Mouse (Mus musculus) CD4-positive helper T cell, adult 2 months (primary cell): ENCODE results near the gene Ubr1.
A peak's percentile ranks its signal among the peaks of the same experiment; 100 is the strongest.
"Not testable (repeated sequence)": the region's sequence is repeated elsewhere in the genome, so short reads cannot be mapped to it uniquely, and the experiment has no call there.

Experiments
- DNase-seq: peaks from one replicate; pipeline ENCODE4 v3.0.0-alpha.2; 2012; ENCODE audit warnings: low read depth, missing footprints, low spot score

Ubr1 gene

DNA sequence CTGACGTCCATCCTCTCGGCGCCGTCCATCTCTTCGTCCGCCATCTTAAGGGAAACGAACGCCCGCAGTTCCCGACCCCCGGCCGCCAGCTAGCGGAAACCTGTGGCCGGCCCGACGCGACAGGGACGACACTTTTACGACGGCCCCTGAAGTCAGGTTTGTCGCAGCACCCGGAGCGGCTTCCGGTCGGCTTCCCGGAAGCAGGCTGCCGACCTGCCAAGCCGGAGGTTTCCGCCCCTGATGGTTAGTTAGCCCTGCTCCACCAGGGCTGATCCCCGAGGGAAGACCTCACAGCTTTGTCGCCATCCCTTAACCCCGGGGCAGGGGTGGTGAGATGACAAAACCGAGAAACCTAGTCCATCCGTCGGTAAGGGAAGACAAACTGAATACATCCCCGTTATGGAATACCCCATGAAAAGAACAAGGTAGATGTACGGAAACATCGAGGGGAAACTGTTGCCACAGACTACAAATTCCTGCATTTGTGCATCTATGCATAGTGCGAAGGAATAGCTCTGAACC is at the start of gene Ubr1:
TSS of gene Ubr1 (minus strand) at position 157 of the 522 bp plus-strand sequence.
- peak; percentile 93 for DNase-seq

DNA sequence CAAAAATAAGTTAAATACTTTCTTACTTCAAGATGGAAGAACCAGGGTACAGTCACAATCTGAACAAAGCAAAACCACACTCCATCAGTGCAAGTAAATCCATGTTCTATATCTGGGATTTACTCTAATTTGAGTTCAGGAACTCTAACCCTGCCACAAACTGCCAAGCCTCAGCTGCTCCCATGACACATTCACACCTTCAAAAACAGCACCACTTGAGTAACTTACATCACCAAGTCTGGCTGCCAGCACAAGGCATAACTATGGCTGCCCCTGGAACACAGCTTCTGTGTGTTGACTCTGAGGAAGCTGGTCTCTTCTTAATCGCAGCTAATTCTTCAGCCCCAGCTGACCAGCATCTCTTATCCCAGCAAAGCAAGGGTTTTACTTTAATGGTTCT is 46.6 kb upstream of the Ubr1 start:
- no peak for DNase-seq

- no peak for DNase-seq
Measured at GRCm38 (mm10) chr2:121016226-121016625, 45.7 kb upstream of the Ubr1 start.

- DNase-seq = no peak
Measured at GRCm38 (mm10) chr2:121015507-121015906, 45.0 kb upstream of the Ubr1 start.

DNA sequence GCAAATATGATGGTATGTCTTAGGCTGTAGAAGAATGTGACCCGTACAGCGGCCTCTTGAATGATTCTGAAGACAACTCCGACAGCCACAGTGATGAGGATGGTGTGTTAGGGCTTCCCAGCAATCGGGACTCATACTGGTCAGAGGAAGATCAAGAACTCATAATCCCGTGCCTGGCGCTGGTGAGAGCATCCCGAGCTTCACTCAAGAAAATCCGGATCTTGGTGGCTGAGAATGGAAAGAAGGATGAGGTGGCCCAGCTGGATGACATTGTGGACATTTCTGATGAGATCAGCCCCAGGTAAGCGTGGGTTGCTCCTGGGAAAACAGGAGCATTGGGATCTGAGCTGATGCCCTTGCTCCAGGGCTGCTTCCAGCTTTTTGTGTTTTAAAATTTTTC is 42.2 kb upstream of the Ubr1 start:
- no peak for DNase-seq

- no peak for DNase-seq
Measured at GRCm38 (mm10) chr2:121009071-121009677, 38.7 kb upstream of the Ubr1 start.

DNA sequence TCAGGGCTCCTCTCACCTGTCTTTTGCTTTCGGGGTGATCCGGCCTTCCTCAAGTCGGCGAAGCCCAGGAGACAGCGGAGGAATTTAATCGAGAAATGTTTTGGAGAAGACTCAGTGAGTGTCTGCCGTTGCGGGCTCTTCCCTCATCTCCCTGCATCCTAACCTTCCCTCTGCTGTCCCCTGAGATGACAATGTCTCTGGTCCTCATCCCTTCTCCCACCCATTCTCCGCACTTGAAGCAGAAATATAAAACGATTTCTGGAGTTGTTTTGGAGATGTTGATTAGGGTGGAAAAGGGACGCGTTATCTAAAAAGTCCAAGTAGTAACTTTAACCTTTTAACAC is 38.1 kb upstream of the Ubr1 start:
- no peak for DNase-seq

DNA sequence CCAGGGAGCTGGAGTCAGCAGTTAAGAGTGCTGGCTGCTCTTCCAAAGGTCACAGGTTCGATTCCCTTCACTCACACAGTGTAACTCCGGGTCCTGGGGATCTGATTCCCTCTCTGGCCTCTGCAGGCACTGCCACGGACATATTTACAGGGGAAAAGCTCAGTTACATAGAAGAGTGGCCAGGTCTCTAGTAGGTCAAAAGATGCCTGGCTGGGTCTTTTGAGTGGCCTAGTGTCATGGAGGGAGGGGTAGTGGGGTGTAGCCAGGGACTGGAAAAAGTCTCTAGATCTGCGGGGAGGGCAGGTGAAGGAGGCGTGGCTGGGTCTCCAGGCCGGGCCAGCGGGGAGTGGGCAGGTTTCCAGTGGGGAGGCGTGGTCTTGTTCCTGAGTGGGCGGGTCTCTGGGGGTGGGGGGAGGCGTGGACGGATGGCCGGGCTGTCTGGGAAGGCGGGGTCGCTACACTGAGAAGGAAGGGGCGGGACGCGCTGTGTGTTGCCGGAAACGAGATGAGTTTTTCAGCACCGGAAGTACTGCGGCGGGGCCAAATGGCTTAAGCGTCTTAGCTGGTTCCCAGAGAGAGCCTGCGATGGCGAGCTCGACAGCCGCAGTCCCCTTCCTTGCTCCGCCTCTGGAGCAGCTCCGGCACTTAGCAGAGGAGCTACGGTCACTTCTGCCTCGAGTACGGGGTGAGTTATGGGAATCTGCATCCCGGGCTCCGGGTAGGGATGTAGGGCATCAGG is 37.6 kb upstream of the Ubr1 start, which contains the start of gene Ccndbp1:
TSS of gene Ccndbp1 (plus strand) at position 479 of the 739 bp plus-strand sequence.
- DNase-seq = peak; percentile 93

DNA sequence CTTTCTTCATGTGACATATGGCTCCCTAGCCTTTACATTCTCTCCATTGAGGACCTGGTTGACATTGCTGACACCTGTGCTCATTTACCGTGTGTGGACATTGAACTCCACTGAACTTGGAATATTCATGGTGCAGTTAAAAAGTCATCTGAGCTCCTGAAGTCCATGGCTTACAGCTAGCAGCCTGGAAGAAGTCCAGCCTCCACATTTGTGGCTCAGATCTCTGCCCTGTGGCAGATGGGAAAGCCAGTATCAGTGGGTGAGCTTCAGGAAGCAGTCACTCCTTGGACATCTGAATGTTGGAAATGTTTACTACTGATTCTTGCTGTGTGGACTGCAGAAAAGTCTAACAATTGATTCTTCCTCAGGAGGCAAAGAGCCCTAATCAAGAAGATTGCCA is 36.5 kb upstream of the Ubr1 start:
- no peak for DNase-seq

- no peak for DNase-seq
Measured at GRCm38 (mm10) chr2:121004018-121004811, 33.7 kb upstream of the Ubr1 start.

DNA sequence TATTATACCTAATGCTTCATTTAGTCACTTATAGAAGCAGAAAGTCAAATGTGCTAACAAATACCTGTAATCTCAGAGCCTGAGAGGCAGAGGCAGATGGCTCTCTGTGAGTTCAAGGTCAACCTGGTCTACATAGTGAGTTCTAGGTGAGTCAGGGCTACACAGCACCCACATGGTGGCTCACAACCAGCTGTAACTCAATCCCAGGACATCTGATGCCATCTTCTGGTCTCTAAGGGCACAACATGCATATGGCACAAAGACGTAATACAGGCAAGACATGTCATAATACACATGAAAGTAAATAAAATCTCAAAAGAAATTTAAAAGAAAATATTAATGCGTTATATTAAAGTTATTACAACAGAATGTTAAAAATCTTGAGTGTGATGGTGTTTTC is 33.1 kb upstream of the Ubr1 start:
- DNase-seq = peak; percentile 21

DNA sequence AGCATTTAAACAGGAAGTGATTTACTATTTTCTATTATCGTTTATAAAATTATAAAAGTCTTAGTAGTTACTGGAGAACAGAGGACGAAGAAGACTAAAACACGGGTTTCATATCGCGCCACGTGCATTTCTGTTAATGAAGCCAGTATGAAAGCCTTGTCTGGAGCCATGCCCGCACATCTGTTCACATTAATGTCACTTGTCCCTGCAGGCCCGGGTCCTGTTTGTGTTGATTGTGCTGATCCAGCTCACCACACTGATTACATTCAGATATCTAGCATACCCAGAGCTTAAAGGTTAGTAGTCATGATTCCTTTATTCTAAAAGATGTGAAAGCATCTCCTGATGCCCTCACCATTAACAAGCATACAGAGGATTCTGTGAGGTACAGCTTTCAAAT is 28.3 kb upstream of the Ubr1 start:
- DNase-seq = no peak

GRCm38 (mm10) chr2:120996607-120997006 is 26.1 kb upstream of the Ubr1 start:
- DNase-seq = not testable (repeated sequence)

GRCm38 (mm10) chr2:120991196-120991595 is 20.7 kb upstream of the Ubr1 start:
- no peak for DNase-seq

GRCm38 (mm10) chr2:120985241-120985640 is 14.7 kb upstream of the Ubr1 start:
- DNase-seq = peak; percentile 23

DNA sequence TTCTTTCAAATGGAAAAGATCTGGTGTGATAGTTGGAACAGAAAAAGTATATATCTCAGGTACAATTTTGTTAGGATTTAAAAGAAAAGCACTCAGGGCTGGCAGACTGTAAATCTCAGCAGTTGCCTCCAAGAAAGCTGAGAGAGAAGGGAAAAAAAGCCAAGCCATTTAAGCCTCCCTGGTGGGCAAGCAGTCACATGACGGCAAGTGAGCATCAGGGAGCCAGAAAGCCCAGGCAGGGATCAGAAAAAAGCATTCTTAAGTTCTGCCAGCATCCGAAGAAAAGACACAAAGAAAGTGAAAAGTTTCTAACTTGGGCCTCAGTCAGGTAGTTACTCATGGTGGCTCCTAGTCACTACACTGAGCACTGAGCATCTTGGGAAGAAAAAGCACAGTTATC is 13.1 kb upstream of the Ubr1 start:
- DNase-seq = no peak

DNA sequence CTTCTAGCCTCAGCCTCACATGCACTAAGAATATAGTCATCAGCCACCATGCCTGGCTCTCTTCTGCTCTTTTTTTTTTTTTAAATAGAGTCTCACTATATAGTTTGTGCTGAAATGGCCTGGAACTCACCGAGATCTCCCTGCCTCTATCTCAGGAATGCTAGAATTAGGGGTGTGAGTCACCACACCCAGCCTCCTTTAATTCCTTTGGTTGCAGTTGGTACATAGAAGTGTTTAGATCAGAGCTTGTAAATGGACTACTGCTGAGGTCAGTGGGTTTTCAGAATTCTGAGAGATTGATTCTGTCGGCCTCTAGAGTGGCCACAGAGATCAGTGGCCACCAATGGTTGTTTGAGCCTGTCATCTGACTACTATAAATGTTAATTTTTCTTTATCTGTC is 10.3 kb upstream of the Ubr1 start:
- no peak for DNase-seq

DNA sequence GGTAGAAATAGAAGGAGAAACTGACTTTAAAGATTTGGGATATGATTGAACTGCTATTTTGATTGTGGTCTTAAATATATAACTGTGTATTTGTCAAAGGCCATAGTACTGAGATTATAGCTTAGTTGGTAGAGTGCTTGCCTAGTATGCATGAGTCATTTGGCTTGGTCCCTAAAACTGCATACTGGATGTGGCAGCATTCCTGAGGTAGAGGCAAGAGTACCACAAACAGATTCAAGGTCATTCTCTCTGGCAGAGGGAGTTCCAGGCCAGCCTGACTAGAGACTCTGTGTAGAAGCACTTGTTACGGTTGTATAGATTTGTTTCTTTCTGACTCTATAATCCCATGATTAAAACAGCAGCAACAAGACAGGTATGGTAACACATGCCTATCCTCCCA is 9.3 kb upstream of the Ubr1 start:
- no peak for DNase-seq

GRCm38 (mm10) chr2:120978693-120979037 is 8.2 kb upstream of the Ubr1 start:
- peak; percentile 60 for DNase-seq

GRCm38 (mm10) chr2:120977926-120978692 is 7.6 kb upstream of the Ubr1 start:
- peak; percentile 34 for DNase-seq

DNA sequence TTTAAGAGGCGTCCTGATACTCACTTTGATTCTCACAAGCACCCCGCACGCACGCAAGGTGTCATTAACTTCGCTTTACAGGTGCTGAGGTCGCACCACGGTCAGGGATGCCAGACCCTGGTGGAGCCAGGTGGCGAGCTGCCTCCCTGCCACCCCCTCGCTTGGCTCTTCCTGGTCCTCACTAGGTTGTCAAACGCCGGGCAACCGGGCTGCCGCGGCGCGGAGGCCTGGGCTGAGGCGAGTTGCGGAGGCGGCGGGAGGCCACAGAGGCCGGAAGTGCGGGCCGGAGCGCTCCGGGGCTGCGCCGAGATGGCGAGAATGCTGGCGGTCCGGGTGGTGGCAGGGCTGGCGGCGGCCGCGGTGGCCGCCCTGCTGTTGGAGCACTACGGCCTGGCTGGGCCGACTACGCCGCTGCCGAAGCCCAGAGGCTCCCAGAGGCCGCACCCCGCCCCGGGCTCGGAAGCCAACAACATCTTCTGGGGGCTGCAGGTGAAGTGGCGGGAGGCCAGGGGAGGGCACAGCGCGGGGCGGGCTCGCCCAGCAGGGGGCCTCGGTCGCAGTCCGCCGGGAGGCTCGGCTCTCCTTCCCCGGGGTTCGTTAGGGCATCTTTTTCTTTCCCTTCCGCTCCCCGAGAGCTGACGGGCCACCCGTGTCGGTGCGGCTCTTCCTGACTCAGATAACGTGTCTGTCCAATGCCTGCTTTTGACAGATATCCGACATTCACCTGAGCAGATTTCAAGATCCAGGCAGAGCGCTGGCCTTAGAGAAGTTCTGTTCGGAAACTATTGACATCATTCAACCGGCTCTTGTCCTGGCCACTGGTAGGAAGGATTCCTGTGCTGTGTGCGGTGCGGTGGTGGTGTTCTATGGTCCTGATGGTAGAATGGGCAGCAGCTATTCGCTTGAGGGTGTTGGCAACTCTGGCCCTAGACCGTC is 6.7 kb upstream of the Ubr1 start, which contains the start of gene Tmem62:
TSS of gene Tmem62 (plus strand) at position 28 of the 936 bp plus-strand sequence.
- DNase-seq = peak; percentile 79
